Mouse (Mus musculus) C2C12 (cell line): ENCODE measurements around the gene Zfp52.

Experiments
- CEBPB ChIP-seq: IDR thresholded peaks from one replicate; pipeline ENCODE4 v1.6.1; 2011; ENCODE audit warnings: low read depth, mild to moderate bottlenecking, control low read depth, moderate library complexity
- CTCF ChIP-seq: IDR thresholded peaks from one replicate; pipeline ENCODE4 v1.5.1; 2011; ENCODE audit not compliant: control insufficient read depth, insufficient read depth, insufficient read length
- FOSL1 ChIP-seq: IDR thresholded peaks from one replicate; pipeline ENCODE4 v1.8.0; 2011; ENCODE audit warnings: mild to moderate bottlenecking, low read length; ENCODE audit not compliant: poor library complexity, insufficient read depth, severe bottlenecking
- MAX ChIP-seq: IDR thresholded peaks from one replicate; pipeline ENCODE4 v1.6.1; 2011; ENCODE audit warnings: mild to moderate bottlenecking, control low read depth
- USF1 ChIP-seq: IDR thresholded peaks from one replicate; pipeline ENCODE4 v1.6.1; 2011; ENCODE audit warnings: low read depth, mild to moderate bottlenecking, control low read depth, moderate library complexity

DNA sequence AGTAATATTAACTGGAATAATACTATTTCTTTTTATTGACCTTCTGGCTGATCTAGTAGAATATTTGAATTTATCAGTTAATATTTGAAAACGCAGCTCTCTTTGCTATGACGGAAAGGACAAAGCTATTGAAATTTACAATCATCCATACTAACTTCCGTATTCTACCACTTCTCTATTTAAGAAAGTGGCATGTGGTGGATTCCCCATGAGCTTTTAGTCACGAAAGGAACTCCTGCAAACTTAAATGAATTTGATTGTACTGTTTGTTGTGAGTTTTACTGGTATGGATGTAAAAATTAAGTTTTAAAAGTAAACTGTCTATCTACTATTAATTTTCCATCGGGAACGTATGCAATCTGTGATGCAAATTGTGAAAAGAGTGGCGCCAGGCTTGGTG, 757 bp downstream of the Zfp52 start:
- TF ChIP-seq CTCF (no peak), USF1 (no peak), MAX (no peak), FOSL1 (no peak), CEBPB (no peak)
